Mouse (Mus musculus) limb, embryonic 15.5 days (tissue): ENCODE results near the gene Camkmt. TPM values are rescaled to one million over a fixed set of nuclear protein-coding genes. Genes with fewer than 3 reads are reported as not detected.

ENCODE experiments used
- ATAC-seq: fragments of 200-750 bp; cut with Nextera tagmentation; 2 replicates; pipeline ENCODE4 v1.8.0; 2017; ENCODE audit warnings: low read depth, moderate TSS enrichment; ENCODE audit not compliant: insufficient number of reproducible peaks, low FRiP score, low TSS enrichment
- H3K27ac ChIP-seq: fragments of 300-500 bp; sonication (generic); 2 replicates; pipeline ENCODE4 v1.5.1; 2015; ENCODE audit warnings: moderate library complexity, mild to moderate bottlenecking, inconsistent platforms
- H3K27me3 ChIP-seq: fragments of 300-500 bp; sonication (generic); 2 replicates; pipeline ENCODE4 v1.6.1; 2015; ENCODE audit warnings: inconsistent platforms
- H3K36me3 ChIP-seq: fragments of 300-500 bp; sonication (generic); 2 replicates; pipeline ENCODE4 v1.6.1; 2015; ENCODE audit warnings: inconsistent platforms
- H3K4me1 ChIP-seq: fragments of 300-500 bp; sonication (generic); 2 replicates; pipeline ENCODE4 v1.6.1; 2015; ENCODE audit warnings: inconsistent platforms
- H3K4me2 ChIP-seq: fragments of 300-500 bp; sonication (generic); 2 replicates; pipeline ENCODE4 v1.6.1; 2015; ENCODE audit warnings: mild to moderate bottlenecking, inconsistent platforms
- H3K4me3 ChIP-seq: fragments of 300-500 bp; sonication (generic); 2 replicates; pipeline ENCODE4 v1.5.1; 2015; ENCODE audit warnings: mild to moderate bottlenecking, inconsistent platforms
- H3K9ac ChIP-seq: fragments of 300-500 bp; sonication (generic); 2 replicates; pipeline ENCODE4 v1.6.1; 2015; ENCODE audit warnings: inconsistent platforms
- H3K9me3 ChIP-seq: fragments of 300-500 bp; sonication (generic); 2 replicates; pipeline ENCODE4 v1.6.1; 2016; ENCODE audit warnings: inconsistent platforms
- WGBS: fragments of 180-500 bp; shearing (Covaris S2); methylation state at CpG from one replicate; pipeline ENCODE4 v1.1.7; 2015; 5-methylcytosine and 5-hydroxymethylcytosine counted together
- polyA plus RNA-seq: library from polyadenylated mRNA; unstranded; fragments of >200 nt; fragmentation: Nextera tagmentation; extraction: Ambion mirVana; gene quantifications from 2 replicates; pipeline ENCODE4 v1.2.1, GENCODE M21; 2015

Gene Camkmt
- 11.7 and 12.3 TPM in 2 replicates for polyA plus RNA-seq

DNA sequence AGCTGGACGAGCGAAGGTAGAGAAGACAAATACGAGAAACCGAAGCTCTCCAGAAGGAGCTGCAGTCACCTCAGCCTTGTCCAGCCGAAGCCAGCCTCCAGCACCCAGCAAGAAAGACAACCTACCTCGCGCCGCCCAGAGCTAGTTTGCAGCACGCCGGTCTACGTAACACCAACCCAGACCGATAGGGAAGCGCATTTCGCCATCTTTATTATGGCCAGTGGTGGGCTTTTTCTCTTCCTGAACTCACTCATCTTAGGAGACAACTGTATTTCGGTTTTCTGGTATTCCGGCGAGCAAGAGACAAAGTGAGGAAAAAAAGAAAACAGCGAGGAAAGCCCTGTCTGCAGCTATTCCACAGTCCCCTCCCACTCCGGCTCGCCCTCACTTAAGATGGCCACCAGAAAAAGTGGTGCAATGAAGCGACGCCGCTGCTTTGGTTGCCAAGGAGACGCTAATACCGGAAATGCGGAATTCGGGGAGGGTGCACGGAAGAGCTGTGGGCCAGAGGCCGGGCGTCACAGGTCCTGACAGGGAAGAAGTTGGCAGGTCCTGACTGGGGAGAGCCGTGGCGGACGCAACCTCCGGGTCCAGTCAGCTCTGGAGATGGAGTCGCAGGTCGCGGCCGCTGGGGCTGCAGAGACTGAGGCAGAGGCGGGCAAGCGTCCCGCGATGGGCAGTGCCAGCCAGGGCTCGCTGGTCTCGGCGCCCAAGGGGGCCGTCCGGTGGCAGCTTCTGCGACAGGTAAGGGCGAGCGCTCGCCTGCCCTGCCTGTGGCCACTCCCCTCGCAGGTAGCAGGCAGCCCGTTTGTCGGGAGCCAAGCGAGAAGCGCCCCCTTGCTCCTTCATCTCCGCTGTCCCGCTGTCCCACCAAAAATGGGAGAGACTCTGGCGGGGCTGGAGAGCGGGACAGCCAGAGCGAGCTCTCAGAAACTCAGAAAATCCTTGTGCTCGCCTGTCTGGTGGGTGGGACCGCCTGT, at the start of gene Camkmt, which contains the start of gene Prepl:
Camkmt (plus strand) TSS at position 433 of the 980 bp plus-strand sequence.
Prepl (minus strand) TSS at position 122 of the 980 bp plus-strand sequence.
- Histone ChIP-seq H3K4me3 (peak within 1 kb of the TSS; percentile 95), H3K4me1 (peaks cover 9% of the 10 kb centered on the region), H3K4me2 (peak within 1 kb of the TSS; percentile 81), H3K9ac (peak within 1 kb of the TSS; percentile 79), H3K36me3 (no peaks in the 10 kb centered on the region), H3K27ac (peak within 1 kb of the TSS; percentile 87), H3K27me3 (no peaks in the 10 kb centered on the region), H3K9me3 (no peaks in the 10 kb centered on the region)
- WGBS, result under 1% methylated on average over 63 of the region's 63 CpGs
- ATAC-seq, result peak; percentile 98

DNA sequence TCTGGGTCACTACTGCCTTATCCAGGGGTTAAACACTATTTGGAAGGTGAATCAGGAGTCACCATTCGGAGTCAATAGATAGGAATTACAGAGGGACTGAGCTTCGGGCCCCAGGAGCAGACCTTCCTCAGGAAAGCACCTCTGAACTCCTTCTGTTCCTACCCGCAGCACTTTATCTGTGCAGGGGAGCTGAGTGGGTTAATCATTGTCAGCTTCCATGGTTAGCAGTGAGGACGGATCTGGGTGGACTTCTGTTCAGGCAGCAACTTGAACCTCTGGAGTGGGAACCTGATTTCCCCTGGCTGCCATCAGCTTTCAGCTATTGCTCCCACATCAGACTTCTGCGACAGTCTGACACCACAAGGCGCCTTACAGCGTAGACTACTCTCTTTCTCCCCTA, 49.4 kb upstream of the Camkmt start:
- Histone ChIP-seq H3K4me2 (no peak overlapping the region), H3K9ac (no peak overlapping the region), H3K4me1 (no peaks in the 10 kb centered on the region), H3K36me3 (no peaks in the 10 kb centered on the region), H3K27me3 (no peaks in the 10 kb centered on the region), H3K9me3 (no peaks in the 10 kb centered on the region), H3K27ac (no peak overlapping the region), H3K4me3 (no peak overlapping the region)
- 81% methylated on average over 7 of the region's 7 CpGs for WGBS
- ATAC-seq, result no peak

DNA sequence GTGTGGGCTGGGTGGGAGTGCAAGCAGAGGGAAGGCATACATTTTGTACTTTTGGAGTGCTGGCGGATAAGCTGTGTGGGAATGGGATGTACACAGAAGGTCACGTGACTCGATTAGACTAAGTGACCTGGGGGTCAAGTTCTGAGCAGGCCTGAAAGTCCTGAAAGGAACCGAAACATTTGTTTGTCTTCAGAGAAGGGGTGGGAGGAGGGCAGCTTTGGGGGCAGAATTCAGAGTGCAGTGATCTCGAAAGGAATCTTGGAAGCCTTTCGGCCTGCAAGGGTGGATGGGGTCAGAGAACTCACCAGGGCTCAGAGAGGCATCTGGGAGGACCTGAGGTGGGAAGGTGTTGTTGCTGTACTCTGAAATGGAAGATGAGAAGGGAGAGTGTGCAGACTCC, 47.9 kb upstream of the Camkmt start:
- no peak for ATAC-seq

DNA sequence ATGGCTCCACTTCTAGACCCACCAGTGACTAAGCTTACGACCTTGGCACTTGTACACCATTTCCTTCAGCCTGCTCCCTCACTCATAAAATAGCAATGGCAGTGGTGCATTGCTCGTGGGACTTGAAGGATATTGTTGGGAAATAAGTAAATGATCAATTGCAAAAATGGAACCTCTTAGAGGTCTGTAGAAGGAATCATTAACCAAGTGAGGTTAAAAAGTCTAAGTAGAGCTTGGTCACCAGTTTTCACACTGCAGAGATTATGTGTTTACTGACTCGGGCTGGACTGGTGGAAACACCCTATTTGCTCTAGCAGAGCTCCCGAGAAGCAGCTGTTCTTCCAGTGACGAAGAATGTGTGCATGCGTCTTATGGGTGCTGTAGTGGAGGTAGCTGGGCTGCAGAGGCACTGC, 46.9 kb upstream of the Camkmt start:
- no peak for ATAC-seq
- Histone ChIP-seq H3K9me3 (no peaks in the 10 kb centered on the region), H3K27me3 (no peaks in the 10 kb centered on the region), H3K27ac (no peak overlapping the region), H3K4me1 (no peaks in the 10 kb centered on the region), H3K4me3 (no peak overlapping the region), H3K4me2 (no peak overlapping the region), H3K9ac (no peak overlapping the region), H3K36me3 (no peaks in the 10 kb centered on the region)
- 70% methylated on average over 6 of the region's 6 CpGs for WGBS

More for the DNA sequence above, 47.9 kb upstream of the Camkmt start:
- Histone ChIP-seq H3K27me3 (no peaks in the 10 kb centered on the region), H3K4me1 (no peaks in the 10 kb centered on the region), H3K4me2 (no peak overlapping the region), H3K4me3 (no peak overlapping the region), H3K9ac (no peak overlapping the region), H3K9me3 (no peaks in the 10 kb centered on the region), H3K27ac (no peak overlapping the region), H3K36me3 (no peaks in the 10 kb centered on the region)
- 87% methylated on average over 6 of the region's 6 CpGs for WGBS

DNA sequence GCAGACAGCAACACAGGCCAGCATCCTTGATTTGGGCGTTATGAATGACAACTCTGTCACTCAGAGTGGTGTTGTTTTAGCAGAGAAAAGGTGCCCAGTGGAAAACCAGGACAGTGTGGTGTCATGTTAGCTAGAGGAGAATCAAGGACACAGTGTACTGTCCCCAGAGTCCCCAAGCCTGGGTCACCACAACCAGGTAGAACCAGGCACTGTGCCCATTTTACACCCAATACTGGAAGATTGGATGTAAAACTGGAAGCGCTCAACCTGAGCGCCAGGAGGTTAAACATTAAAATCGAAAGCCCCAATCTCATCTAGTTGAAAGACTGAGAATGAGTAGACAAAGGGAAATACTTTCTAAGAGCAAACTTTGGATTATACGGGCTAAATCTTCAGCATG, 45.9 kb upstream of the Camkmt start:
- WGBS, result 93% methylated on average over 5 of the region's 5 CpGs
- Histone ChIP-seq H3K4me1 (no peaks in the 10 kb centered on the region), H3K27ac (no peak overlapping the region), H3K27me3 (no peaks in the 10 kb centered on the region), H3K4me3 (no peak overlapping the region), H3K9me3 (no peaks in the 10 kb centered on the region), H3K4me2 (no peak overlapping the region), H3K9ac (no peak overlapping the region), H3K36me3 (no peaks in the 10 kb centered on the region)
- ATAC-seq, result no peak

DNA sequence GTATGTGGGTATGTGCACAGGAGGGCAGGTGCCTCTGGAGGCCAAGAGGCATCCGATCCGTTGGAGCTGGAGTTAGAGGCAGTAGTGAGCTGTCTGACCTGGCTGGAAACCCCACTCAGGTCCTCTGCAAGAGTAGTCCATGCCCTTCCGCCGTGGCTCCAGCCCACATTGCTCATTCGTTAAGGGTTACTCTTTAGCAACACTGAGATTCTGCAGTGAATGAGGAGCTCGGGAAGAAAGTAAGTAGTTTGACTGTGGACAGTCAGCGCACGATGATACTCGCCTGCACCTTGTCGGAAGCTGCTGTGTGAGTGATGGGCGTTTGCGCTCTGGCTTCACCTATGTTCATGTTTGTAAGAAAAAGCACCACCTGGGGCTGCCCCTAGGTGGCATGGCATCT, 45.2 kb upstream of the Camkmt start:
- no peak for ATAC-seq
- Histone ChIP-seq H3K27me3 (no peaks in the 10 kb centered on the region), H3K36me3 (no peaks in the 10 kb centered on the region), H3K4me2 (no peak overlapping the region), H3K4me1 (no peaks in the 10 kb centered on the region), H3K27ac (no peak overlapping the region), H3K9ac (no peak overlapping the region), H3K4me3 (no peak overlapping the region), H3K9me3 (no peaks in the 10 kb centered on the region)
- WGBS, result 85% methylated on average over 12 of the region's 12 CpGs

DNA sequence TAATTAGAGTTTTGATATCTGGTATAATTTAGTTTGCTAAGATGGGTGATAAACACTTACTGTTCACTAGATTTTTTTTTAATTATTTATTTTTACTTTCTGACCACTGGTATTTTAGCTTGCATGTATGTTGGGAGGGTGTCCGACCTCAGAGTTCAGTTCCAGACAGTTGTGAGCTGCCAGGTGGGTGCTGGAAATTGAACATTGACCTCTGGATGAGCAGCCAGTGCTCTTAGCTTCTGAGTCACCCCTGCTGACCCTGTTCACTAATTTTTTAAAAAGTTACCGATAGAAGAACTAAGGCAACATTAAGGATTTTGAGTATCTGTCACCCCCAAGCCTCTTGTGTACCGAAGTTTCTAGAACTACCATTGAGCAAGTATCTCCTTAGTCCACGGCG, 42.0 kb upstream of the Camkmt start:
- H3K27ac ChIP-seq, result no peak overlapping the region
- no peaks in the 10 kb centered on the region for H3K9me3 ChIP-seq
- no peak for ATAC-seq
- WGBS, result 91% methylated on average over 5 of the region's 5 CpGs
- H3K9ac ChIP-seq, result no peak overlapping the region
- H3K27me3 ChIP-seq, result no peaks in the 10 kb centered on the region
- no peak overlapping the region for H3K4me2 ChIP-seq
- H3K4me3 ChIP-seq, result no peak overlapping the region
- H3K36me3 ChIP-seq, result no peaks in the 10 kb centered on the region
- H3K4me1 ChIP-seq, result no peaks in the 10 kb centered on the region

DNA sequence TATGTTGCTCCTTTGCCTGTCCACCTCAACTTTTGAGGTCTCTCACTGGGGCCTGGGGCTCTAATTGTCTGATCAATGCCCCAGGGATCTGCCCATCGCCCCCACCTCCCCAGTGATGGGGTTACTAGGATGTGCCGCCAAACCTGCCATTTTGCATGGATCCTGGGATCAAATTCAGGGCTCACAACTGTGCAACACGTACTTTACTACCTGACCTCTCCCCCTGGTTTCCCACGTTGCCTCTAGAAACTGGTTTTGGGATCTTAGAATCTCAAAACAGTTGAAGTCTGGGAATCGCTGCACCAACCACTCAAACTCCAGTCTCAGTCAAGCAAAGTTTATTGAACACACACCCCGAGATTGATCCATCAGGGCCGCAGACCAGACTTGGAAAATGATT, 32.1 kb upstream of the Camkmt start:
- H3K4me1 ChIP-seq, result no peaks in the 10 kb centered on the region
- H3K9ac ChIP-seq, result no peak overlapping the region
- no peak overlapping the region for H3K27ac ChIP-seq
- no peaks in the 10 kb centered on the region for H3K27me3 ChIP-seq
- WGBS, result 89% methylated on average over 7 of the region's 7 CpGs
- H3K9me3 ChIP-seq, result no peaks in the 10 kb centered on the region
- H3K36me3 ChIP-seq, result peaks cover 8% of the 10 kb centered on the region; the same call in 1 of the 2 replicates
- H3K4me3 ChIP-seq, result no peak overlapping the region
- no peak overlapping the region for H3K4me2 ChIP-seq
- ATAC-seq, result no peak

DNA sequence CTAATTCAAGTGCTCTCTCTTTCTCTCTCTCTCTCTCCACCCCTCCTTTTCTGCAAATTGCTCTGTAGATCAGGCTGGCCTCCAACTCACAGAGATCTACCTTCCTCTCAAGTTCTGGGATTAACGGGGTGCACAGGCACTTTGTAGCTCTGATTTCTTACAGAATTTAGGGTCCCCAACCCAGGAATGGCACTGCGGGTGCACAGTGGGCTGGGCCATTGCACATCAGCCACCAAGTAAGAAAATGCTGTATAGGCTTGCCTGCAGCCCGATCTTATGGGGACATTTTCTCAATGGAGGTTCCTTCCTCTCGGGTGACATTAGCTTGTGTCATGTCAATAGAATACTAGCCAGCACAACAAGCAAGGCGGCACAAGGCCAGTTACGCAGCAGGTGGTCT, 31.2 kb upstream of the Camkmt start:
- 88% methylated on average over 6 of the region's 6 CpGs for WGBS
- H3K4me2 ChIP-seq, result no peak overlapping the region

DNA sequence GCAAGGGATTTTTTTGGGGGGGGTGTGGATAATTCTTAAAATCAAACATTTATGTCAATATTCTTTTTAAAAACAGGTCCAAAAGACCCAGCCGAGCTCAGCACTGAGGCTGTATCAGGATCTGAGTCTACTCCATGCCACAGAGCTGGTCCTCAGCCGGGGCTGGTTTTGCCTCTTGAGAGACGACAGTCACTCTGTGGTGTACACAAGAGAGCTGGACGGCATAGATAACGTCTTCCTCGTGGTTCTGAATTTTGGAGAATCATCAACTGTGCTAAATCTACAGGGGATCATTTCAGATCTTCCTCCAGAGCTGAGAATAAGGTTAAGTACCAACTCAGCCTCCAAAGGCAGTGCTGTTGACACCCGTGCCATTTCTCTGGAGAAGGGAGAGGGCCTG, 26.8 kb upstream of the Camkmt start:
- 91% methylated on average over 7 of the region's 7 CpGs for WGBS
- Histone ChIP-seq H3K4me2 (no peak overlapping the region), H3K36me3 (peaks cover 52% of the 10 kb centered on the region), H3K27ac (no peak overlapping the region), H3K9ac (no peak overlapping the region), H3K4me1 (no peaks in the 10 kb centered on the region), H3K27me3 (no peaks in the 10 kb centered on the region), H3K9me3 (no peaks in the 10 kb centered on the region), H3K4me3 (no peak overlapping the region)
- no peak for ATAC-seq

More for the DNA sequence above, 31.2 kb upstream of the Camkmt start:
- ATAC-seq, result no peak
- H3K9ac ChIP-seq, result no peak overlapping the region
- H3K9me3 ChIP-seq, result no peaks in the 10 kb centered on the region
- no peaks in the 10 kb centered on the region for H3K4me1 ChIP-seq
- peaks cover 15% of the 10 kb centered on the region for H3K36me3 ChIP-seq
- no peak overlapping the region for H3K4me3 ChIP-seq
- no peak overlapping the region for H3K27ac ChIP-seq
- no peaks in the 10 kb centered on the region for H3K27me3 ChIP-seq

DNA sequence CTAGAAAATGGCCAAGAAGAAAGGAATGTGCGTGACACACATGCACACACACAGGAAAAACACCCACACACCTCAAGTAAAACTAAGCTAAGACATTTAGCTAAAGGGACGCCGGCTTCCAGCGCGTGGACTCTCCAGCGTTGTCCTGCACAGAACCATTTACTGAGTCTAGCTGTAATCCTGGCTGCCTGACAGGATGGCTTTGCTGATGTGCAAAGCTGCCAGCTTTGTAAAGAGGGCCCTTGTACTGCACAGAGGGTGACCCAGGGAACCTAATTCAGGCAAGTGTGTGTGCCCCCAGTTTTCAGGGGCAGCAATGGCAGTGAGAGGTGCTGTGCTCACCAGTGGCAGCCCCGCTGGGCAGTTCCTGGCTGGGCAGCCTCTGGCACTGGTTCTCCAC, 23.0 kb upstream of the Camkmt start:
- WGBS, result 94% methylated on average over 7 of the region's 7 CpGs
- H3K9me3 ChIP-seq, result no peaks in the 10 kb centered on the region
- H3K27me3 ChIP-seq, result no peaks in the 10 kb centered on the region
- peaks cover 70% of the 10 kb centered on the region for H3K36me3 ChIP-seq
- no peak for ATAC-seq
- no peaks in the 10 kb centered on the region for H3K4me1 ChIP-seq
- no peak overlapping the region for H3K9ac ChIP-seq
- H3K4me2 ChIP-seq, result no peak overlapping the region
- H3K27ac ChIP-seq, result no peak overlapping the region
- no peak overlapping the region for H3K4me3 ChIP-seq

DNA sequence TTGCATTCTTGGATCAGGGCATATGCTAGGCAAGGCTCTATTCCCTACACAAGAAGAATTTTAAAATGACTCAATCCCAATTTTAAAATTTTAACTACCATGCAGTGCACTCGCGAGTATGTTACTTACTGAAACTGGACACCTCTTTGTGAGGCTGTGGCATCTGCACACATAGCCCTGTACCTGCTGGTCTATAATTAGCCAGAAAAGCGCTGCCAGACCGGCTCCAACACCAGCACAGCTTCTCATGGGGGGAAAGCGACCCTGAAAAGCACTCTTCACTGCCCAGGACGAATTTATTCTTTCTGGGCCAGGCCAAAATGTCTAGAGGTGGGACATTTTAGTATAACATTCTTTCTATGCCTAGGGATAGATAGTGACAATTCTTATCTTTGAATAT, 19.7 kb upstream of the Camkmt start:
- Histone ChIP-seq H3K36me3 (peaks cover 50% of the 10 kb centered on the region), H3K9me3 (no peaks in the 10 kb centered on the region)
- 50% methylated on average over 6 of the region's 6 CpGs for WGBS

More for the DNA sequence above, 19.7 kb upstream of the Camkmt start:
- no peaks in the 10 kb centered on the region for H3K27me3 ChIP-seq
- no peak for ATAC-seq
- H3K4me3 ChIP-seq, result no peak overlapping the region
- no peak overlapping the region for H3K27ac ChIP-seq
- H3K9ac ChIP-seq, result no peak overlapping the region
- 0 out of 2 replicates have a peak, but pooled peaks cover 3% of the 10 kb centered on the region for H3K4me1 ChIP-seq
- no peak overlapping the region for H3K4me2 ChIP-seq
